Mouse (Mus musculus): ENCODE data around the gene Pla2g10.
"Not testable (repeated sequence)": the region's sequence is repeated elsewhere in the genome, so short reads cannot be mapped to it uniquely, and the experiment has no call there.

Pla2g10 gene

GRCm38 (mm10) chr16:13730285-13731255 is at the start of gene Pla2g10:
Gene Pla2g10 (minus strand): TSS chr16:13730983.
- DNase-seq: no peak

- DNase-seq: not testable (repeated sequence)
Measured at GRCm38 (mm10) chr16:13774651-13775050, 43.9 kb upstream of the Pla2g10 start.

- not testable (repeated sequence) for DNase-seq
Measured at GRCm38 (mm10) chr16:13774011-13774410, 43.2 kb upstream of the Pla2g10 start.

GRCm38 (mm10) chr16:13772051-13772450 is 41.3 kb upstream of the Pla2g10 start:
- not testable (repeated sequence) for DNase-seq

GRCm38 (mm10) chr16:13771603-13772002 is 40.8 kb upstream of the Pla2g10 start:
- not testable (repeated sequence) for DNase-seq

GRCm38 (mm10) chr16:13766367-13766766 is 35.6 kb upstream of the Pla2g10 start:
- no peak for DNase-seq

GRCm38 (mm10) chr16:13764519-13764918 is 33.7 kb upstream of the Pla2g10 start:
- no peak for DNase-seq

- DNase-seq: not testable (repeated sequence)
Measured at GRCm38 (mm10) chr16:13762807-13763206, 32.0 kb upstream of the Pla2g10 start.

- DNase-seq: no peak
Measured at GRCm38 (mm10) chr16:13757823-13758222, 27.0 kb upstream of the Pla2g10 start.

GRCm38 (mm10) chr16:13754400-13755190 is 23.8 kb upstream of the Pla2g10 start:
- DNase-seq: peak; percentile 92

- DNase-seq: no peak
Measured at GRCm38 (mm10) chr16:13753986-13754385, 23.2 kb upstream of the Pla2g10 start.

GRCm38 (mm10) chr16:13750626-13751025 is 19.8 kb upstream of the Pla2g10 start:
- no peak for DNase-seq

- DNase-seq: no peak
Measured at GRCm38 (mm10) chr16:13749981-13750380, 19.2 kb upstream of the Pla2g10 start.

GRCm38 (mm10) chr16:13749306-13749705 is 18.5 kb upstream of the Pla2g10 start:
- DNase-seq: no peak

GRCm38 (mm10) chr16:13748813-13749212 is 18.0 kb upstream of the Pla2g10 start:
- not testable (repeated sequence) for DNase-seq

GRCm38 (mm10) chr16:13748124-13748523 is 17.3 kb upstream of the Pla2g10 start:
- no peak for DNase-seq

- DNase-seq: no peak
Measured at GRCm38 (mm10) chr16:13747708-13748107, 16.9 kb upstream of the Pla2g10 start.

- DNase-seq: no peak
Measured at GRCm38 (mm10) chr16:13740844-13741243, 10.1 kb upstream of the Pla2g10 start.

- DNase-seq: not testable (repeated sequence)
Measured at GRCm38 (mm10) chr16:13739044-13739443, 8.3 kb upstream of the Pla2g10 start.

- DNase-seq: no peak
Measured at GRCm38 (mm10) chr16:13735977-13736376, 5.2 kb upstream of the Pla2g10 start.

- DNase-seq: peak; percentile 74
Measured at GRCm38 (mm10) chr16:13733518-13734137, 2.8 kb upstream of the Pla2g10 start.

- DNase-seq: no peak
Measured at GRCm38 (mm10) chr16:13732786-13733185, 2.0 kb upstream of the Pla2g10 start.

GRCm38 (mm10) chr16:13729428-13729827 is 1.4 kb downstream of the Pla2g10 start:
- DNase-seq: no peak
